Mouse (Mus musculus) MEL-GATA-1-ER (cell line): ENCODE results near the gene Gm13283.
"Not testable (repeated sequence)": the region's sequence is repeated elsewhere in the genome, so short reads cannot be mapped to it uniquely, and the experiment has no call there.

Experiments used
- DNase-seq: peaks from one replicate; pipeline ENCODE4 v3.0.0-alpha.2; 2012; ENCODE audit warnings: low read depth; ENCODE audit errors: extremely low read depth

Gene Gm13283

GRCm38 (mm10) chr4:88762341-88762740 lies 2.4 kb downstream of the Gm13283 start:
- DNase-seq: not testable (repeated sequence)

- DNase-seq: not testable (repeated sequence)
These were observed 3.6 kb downstream of the Gm13283 start for GRCm38 (mm10) chr4:88763384-88764018.

DNA sequence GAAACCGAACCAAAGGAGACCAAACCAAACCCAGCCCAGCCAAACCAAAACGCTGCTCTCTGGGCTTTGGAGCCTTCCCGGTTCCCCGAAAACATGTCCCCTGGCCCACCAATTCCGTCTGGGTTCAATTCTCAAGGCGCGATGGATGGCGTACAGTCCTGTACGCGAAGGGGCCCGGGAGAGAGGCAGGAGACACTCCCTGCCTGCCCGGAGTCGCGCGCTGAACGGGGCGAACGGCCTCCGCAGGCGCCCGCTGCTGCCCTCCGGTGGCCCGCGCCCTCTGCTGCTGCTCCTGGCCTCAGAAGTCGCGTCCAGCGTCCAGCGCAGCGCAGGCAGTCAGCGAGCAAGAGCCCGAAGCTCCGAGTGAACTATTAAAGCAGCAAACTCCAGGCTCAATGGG lies 13.6 kb downstream of the Gm13283 start, which contains the start of gene Gm13290:
Gm13290 (plus strand) TSS at position 301 of the 400 bp plus-strand sequence.
- DNase-seq: not testable (repeated sequence)

DNA sequence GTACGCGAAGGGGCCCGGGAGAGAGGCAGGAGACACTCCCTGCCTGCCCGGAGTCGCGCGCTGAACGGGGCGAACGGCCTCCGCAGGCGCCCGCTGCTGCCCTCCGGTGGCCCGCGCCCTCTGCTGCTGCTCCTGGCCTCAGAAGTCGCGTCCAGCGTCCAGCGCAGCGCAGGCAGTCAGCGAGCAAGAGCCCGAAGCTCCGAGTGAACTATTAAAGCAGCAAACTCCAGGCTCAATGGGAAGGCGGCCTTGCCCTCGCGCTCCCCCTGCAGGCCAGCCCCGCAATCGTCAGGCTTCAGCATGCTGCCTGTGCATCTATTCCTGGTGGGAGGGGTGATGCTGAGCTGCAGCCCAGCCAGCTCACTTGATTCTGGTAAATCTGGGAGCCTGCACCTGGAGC lies 16.7 kb downstream of the Gm13283 start, which contains the start of gene Gm13289:
Gm13289 (plus strand) TSS at position 301 of the 400 bp plus-strand sequence.
- not testable (repeated sequence) for DNase-seq

GRCm38 (mm10) chr4:88779550-88779949 lies 19.6 kb downstream of the Gm13283 start, which contains the start of gene Gm13272:
Gene Gm13272, plus strand, starts transcription at chr4:88779850.
- not testable (repeated sequence) for DNase-seq

- DNase-seq: not testable (repeated sequence)
These were observed 20.4 kb downstream of the Gm13283 start for GRCm38 (mm10) chr4:88780320-88780719.

GRCm38 (mm10) chr4:88781831-88782230 lies 21.9 kb downstream of the Gm13283 start, which contains the start of gene Ifnz:
Gene Ifnz, plus strand, starts transcription at chr4:88782131.
- not testable (repeated sequence) for DNase-seq

DNA sequence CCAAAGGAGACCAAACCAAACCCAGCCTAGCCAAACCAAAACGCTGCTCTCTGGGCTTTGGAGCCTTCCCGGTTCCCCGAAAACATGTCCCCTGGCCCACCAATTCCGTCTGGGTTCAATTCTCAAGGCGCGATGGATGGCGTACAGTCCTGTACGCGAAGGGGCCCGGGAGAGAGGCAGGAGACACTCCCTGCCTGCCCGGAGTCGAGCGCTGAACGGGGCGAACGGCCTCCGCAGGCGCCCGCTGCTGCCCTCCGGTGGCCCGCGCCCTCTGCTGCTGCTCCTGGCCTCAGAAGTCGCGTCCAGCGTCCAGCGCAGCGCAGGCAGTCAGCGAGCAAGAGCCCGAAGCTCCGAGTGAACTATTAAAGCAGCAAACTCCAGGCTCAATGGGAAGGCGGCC lies 22.4 kb downstream of the Gm13283 start:
- DNase-seq: not testable (repeated sequence)

- DNase-seq: not testable (repeated sequence)
These were observed 25.5 kb downstream of the Gm13283 start, which contains the start of gene Gm13276 for GRCm38 (mm10) chr4:88785409-88785808. Gene Gm13276, plus strand, starts transcription at chr4:88785709.

DNA sequence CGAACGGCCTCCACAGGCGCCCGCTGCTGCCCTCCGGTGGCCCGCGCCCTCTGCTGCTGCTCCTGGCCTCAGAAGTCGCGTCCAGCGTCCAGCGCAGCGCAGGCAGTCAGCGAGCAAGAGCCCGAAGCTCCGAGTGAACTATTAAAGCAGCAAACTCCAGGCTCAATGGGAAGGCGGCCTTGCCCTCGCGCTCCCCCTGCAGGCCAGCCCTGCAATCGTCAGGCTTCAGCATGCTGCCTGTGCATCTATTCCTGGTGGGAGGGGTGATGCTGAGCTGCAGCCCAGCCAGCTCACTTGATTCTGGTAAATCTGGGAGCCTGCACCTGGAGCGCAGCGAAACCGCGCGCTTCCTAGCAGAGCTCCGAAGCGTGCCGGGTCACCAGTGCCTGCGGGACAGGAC lies 28.5 kb downstream of the Gm13283 start, which contains the start of gene Gm13277:
Gm13277 (plus strand) TSS at position 231 of the 400 bp plus-strand sequence.
- DNase-seq: not testable (repeated sequence)

GRCm38 (mm10) chr4:88791250-88791649 lies 31.3 kb downstream of the Gm13283 start, which contains the start of gene Gm13278:
Gene Gm13278, plus strand, starts transcription at chr4:88791550.
- not testable (repeated sequence) for DNase-seq

- DNase-seq: not testable (repeated sequence)
These were observed 34.2 kb downstream of the Gm13283 start, which contains the start of gene Gm13275 for GRCm38 (mm10) chr4:88793936-88794675. Gene Gm13275, plus strand, starts transcription at chr4:88794487.

DNA sequence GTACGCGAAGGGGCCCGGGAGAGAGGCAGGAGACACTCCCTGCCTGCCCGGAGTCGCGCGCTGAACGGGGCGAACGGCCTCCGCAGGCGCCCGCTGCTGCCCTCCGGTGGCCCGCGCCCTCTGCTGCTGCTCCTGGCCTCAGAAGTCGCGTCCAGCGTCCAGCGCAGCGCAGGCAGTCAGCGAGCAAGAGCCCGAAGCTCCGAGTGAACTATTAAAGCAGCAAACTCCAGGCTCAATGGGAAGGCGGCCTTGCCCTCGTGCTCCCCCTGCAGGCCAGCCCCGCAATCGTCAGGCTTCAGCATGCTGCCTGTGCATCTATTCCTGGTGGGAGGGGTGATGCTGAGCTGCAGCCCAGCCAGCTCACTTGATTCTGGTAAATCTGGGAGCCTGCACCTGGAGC lies 37.2 kb downstream of the Gm13283 start, which contains the start of gene Gm13279:
Gm13279 (plus strand) TSS at position 301 of the 400 bp plus-strand sequence.
- DNase-seq: not testable (repeated sequence)

DNA sequence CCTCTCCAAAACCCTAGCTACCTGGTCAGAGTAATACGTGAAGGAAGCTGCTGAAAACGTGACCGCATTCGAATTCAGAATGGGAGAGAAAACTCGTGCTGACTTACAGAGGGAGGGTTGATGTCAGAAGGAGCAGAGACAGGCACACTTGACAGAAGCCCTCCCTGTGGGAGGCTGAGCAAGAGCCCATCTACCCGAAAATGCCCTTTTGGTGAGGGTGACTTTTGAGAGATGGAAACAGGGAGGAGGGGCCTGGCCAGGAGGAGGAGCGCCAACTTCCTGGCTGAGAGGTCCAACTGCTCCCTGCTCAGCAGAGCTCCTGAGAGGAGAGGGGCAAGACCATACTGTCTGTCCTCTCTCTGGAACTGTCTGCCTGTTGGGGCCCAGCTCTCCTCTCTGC lies 39.4 kb downstream of the Gm13283 start, which contains the start of gene Gm13285:
Gm13285 (plus strand) TSS at position 301 of the 400 bp plus-strand sequence.
- not testable (repeated sequence) for DNase-seq

DNA sequence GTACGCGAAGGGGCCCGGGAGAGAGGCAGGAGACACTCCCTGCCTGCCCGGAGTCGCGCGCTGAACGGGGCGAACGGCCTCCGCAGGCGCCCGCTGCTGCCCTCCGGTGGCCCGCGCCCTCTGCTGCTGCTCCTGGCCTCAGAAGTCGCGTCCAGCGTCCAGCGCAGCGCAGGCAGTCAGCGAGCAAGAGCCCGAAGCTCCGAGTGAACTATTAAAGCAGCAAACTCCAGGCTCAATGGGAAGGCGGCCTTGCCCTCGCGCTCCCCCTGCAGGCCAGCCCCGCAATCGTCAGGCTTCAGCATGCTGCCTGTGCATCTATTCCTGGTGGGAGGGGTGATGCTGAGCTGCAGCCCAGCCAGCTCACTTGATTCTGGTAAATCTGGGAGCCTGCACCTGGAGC lies 43.0 kb downstream of the Gm13283 start, which contains the start of gene Gm13287:
Gm13287 (plus strand) TSS at position 301 of the 400 bp plus-strand sequence.
- DNase-seq: not testable (repeated sequence)

DNA sequence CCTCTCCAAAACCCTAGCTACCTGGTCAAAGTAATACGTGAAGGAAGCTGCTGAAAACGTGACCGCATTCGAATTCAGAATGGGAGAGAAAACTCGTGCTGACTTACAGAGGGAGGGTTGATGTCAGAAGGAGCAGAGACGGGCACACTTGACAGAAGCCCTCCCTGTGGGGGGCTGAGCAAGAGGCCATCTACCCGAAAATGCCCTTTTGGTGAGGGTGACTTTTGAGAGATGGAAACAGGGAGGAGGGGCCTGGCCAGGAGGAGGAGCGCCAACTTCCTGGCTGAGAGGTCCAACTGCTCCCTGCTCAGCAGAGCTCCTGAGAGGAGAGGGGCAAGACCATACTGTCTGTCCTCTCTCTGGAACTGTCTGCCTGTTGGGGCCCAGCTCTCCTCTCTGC lies 45.3 kb downstream of the Gm13283 start, which contains the start of gene Gm13288:
Gm13288 (plus strand) TSS at position 301 of the 400 bp plus-strand sequence.
- not testable (repeated sequence) for DNase-seq

GRCm38 (mm10) chr4:88805761-88806160 lies 45.8 kb downstream of the Gm13283 start:
- not testable (repeated sequence) for DNase-seq
